Mouse (Mus musculus): Measurements from ENCODE around the gene B4galt4.
"Not testable (repeated sequence)": the region's sequence is repeated elsewhere in the genome, so short reads cannot be mapped to it uniquely, and the experiment has no call there.

B4galt4 gene

DNA sequence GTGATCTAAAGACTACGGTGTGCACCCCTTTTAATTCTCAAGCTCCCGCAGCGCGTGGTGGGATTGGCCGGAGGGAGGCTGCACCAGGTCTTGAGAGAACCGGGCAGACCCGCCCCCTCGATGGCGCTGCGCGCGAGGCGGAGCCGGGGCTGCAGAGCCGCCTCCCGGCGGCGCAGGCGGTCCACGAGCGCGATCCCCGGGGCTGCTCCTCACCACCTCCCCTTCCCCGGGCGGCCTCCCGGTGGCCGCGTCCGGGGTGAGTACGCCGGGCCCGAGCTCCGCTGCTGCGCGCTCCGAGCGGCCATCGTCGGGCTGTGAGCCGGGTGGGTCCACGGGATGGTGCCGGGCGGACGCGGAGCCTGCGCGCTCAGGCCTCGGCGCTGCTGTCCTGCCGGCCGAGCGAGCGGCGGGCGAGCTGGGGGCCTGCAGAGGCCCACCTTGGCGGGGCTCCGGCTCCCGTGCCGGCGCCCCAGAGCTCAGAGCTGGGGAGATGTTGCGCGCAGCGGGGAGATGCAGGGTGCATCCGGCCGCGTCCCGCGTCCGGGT, at the start of gene B4galt4:
Gene B4galt4, plus strand, starts transcription at position 152 of the 546 bp plus-strand sequence.
- DNase-seq (ENCODE audit: low read depth, low spot score): peak; percentile 74

GRCm38 (mm10) chr16:38694906-38695540, 47.0 kb upstream of the B4galt4 start:
- no peak for DNase-seq (ENCODE audit: low read depth, low spot score)

DNA sequence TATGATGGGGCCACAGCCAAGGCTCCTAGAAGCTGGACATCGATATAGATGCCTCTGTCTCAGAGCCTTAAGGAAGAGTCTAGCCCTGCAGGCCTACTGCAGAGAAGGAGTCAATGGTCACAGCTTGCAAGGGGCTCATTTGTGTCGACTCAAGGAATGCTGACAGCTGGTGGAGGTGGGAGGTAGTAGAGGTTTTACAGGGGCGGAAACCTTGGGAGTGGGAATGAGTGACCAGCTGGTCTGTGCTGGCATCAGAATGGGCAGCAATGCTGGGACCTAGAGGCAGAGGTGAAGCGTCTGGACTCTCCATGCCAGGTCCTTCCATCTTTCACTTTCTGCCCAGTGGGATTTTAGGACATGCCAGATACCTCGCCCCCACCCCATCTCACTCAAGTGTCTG, 46.5 kb upstream of the B4galt4 start:
- no peak for DNase-seq (ENCODE audit: low read depth, low spot score)

DNA sequence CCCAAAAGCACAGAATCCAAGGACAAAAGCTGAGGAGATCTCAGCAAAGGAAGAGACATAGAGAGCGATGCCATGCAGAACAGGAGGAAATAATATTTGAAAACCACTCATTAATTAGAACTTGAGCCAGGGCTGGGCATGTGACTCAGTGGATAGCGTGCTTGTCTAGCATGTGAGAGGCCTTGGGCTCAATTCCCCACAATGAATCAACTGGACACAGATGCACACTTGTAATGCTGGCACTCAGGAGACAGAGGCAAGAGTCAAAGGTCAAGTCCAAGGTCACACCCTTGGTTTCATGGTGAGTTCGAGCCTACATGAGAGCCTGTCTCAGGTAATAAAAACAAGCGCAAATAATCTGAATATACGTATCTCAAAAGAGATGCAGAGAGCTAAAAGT, 44.5 kb upstream of the B4galt4 start:
- no peak for DNase-seq (ENCODE audit: low read depth, low spot score)

- no peak for DNase-seq (ENCODE audit: low read depth, low spot score)
These were observed 41.5 kb upstream of the B4galt4 start for GRCm38 (mm10) chr16:38700392-38701162.

DNA sequence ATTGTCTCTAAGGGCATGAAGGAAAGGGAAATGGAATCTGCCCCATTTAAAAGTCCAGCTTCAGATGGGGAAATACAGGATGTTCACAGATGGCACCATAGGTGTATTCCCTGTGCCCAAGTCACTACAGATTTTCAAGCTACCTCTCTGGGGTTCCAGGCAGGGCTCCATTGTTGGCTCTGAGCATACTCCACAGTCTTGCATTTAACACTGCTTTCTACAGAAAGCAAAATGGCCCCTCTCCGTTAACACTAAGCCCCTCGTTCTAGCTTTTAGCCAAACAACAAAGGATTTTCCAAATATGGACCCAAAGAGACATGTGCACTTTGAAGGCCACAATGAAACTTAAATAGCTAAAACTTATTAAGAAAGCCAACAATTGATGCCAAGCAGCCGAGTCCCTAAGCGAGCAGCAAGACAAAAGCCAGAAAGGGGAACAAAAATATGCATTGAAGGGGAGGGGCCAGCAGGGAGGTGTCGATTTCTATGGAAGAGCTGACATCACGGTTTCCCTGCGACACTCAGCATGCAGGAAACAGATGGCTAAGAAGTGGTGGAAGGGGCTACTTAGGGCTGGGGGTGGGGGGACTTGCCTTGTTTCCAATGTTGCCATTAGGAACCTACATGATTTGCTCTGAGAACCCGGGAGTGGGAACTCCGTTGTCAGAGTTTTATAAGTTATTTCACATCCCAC, 40.4 kb upstream of the B4galt4 start:
- DNase-seq (ENCODE audit: low read depth, low spot score): peak; percentile 43

GRCm38 (mm10) chr16:38702316-38702715, 39.7 kb upstream of the B4galt4 start:
- no peak for DNase-seq (ENCODE audit: low read depth, low spot score)

- DNase-seq (ENCODE audit: low read depth, low spot score): no peak
These were observed 38.6 kb upstream of the B4galt4 start for GRCm38 (mm10) chr16:38703501-38703900.

- DNase-seq (ENCODE audit: low read depth, low spot score): no peak
These were observed 36.4 kb upstream of the B4galt4 start for GRCm38 (mm10) chr16:38705531-38706281.

GRCm38 (mm10) chr16:38706782-38707181, 35.3 kb upstream of the B4galt4 start:
- no peak for DNase-seq (ENCODE audit: low read depth, low spot score)

DNA sequence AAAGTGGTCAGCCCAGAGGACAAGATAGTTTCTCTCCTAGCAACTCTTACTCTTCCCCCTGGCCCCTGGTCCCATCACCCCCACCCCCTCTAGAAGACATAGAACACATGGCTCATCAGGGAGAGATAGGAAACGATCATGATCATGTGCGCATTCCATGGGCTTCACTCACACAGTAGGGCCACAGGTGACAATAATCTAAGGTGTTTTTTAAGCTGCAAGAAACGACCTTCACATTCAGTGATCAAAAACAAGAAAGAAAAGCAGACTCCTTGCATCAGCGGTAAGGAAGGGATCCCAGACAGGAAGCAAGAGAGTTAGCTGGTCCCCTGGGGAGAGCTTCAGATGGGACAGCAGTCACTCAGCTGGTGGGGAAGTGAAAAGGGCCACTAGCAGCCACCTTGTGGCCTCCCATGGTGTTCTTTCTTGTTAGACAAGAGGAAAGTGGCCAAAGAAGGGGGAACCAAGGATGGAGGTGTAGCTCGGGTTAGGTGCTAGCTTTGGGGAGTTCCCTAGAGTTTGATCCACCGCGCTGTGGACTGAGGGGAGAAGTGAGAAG, 33.0 kb upstream of the B4galt4 start:
- DNase-seq (ENCODE audit: low read depth, low spot score): no peak

DNA sequence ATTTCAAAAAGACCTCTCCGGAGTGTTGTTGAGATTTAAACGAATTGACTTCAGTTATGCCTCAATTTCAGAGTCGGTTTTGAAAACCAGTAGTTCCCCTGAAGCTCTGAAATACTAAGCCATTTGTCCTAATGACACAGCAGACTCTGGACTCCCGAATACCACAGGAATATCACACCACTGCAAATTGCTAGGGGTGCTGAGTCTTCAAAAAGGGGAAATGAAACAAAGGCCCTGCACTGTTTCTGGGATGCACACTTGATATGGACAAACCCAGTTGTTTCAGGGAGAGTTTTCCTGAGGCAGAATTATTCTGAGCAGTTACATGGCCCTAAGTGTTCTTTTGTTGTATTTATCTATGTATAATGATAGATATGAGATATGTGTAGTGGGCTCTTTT, 30.8 kb upstream of the B4galt4 start:
- no peak for DNase-seq (ENCODE audit: low read depth, low spot score)

DNA sequence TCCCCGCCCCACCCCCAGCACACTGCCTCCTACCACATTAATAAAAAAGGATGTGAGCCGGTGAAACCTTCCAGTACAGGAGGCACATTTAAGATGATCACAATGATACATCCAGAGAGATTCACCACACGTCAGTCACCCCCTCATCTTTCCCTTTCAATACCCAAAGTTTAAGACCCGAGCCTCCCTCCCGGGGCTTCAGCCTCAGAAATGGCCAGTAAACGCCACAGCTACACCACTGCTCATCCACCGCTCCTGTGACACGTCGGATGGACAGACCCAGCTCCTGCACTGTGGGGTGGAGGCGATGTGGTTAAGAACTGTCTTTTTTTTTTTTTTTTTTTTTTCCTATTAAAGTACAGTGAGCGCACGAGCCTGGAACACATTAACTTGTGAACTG, 30.0 kb upstream of the B4galt4 start:
- no peak for DNase-seq (ENCODE audit: low read depth, low spot score)

GRCm38 (mm10) chr16:38712581-38713403, 29.3 kb upstream of the B4galt4 start, which contains the start of gene Arhgap31:
TSS of gene Arhgap31 (minus strand) at chr16:38713274.
- peak; percentile 73 for DNase-seq (ENCODE audit: low read depth, low spot score)

DNA sequence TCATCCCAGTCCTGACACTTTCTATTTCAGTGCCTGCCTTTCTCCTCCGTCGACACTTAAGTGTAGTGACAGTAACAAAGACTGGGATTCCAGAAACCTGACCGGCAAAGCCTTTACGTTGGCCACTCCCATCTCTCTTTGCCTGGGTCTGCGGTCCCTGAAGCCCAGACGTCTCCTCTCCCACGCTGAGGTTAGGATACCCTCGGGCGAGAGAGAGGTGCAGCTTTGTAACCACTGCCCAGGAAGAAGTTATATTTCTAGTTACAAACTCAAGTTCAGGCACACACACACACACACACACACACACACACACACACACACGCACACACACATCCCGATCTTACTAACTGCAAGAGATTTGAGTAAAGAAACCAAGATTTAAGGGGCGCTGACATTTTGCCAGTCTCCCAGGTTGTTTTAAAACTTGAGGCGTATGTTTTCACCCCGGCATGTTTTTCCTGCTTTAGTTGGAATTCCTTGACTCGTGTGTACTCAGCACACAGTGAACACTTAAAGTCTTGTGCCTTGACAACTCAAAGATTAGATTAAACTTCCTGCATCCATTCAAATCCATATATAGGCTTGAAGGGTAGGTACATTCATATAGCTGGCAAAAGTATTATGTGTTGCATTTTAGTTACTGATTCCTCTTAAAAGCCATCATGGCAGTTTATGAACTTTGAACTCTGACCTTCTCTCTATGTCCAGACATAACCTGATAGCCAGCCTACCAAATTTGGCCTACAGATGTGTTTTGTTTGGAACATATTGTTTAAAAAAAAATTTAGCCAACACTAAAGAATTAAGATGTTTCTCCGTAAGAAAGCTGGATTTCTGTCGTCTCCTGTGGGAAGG, 28.4 kb upstream of the B4galt4 start:
- no peak for DNase-seq (ENCODE audit: low read depth, low spot score)

DNA sequence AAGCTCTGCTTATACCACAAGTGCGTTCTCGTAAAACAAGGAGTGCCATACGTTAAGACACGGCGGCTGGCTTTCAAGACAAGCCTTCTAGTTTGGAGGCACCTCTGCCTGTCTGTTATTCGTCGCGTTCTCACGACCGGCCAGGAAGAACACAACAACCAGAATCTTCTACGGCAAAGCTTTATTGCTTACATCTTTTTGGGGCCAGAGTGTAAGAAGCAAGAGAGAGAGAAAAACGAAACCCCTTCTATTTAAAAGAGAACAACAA, 27.9 kb upstream of the B4galt4 start:
- not testable (repeated sequence) for DNase-seq (ENCODE audit: low read depth, low spot score)

GRCm38 (mm10) chr16:38721377-38721776, 20.7 kb upstream of the B4galt4 start:
- no peak for DNase-seq (ENCODE audit: low read depth, low spot score)

DNA sequence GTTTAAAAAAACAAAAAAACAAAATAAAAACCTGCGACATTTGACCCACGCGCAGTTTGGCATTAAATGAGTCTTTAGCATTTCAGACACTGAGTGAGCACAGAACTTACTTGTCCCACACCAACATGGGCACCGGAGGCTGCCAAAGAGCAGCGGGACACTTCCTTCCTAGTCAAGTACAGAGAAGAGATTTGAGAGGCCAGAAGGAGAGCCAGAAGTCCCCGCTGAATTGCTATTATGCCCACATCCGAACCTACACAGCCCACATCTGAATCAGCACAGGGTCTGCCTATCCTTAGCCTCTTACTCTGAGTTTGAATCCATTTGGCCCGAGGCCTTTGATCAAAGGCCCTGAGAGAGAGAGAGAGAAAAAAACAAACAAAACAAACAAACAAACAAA, 17.8 kb upstream of the B4galt4 start:
- no peak for DNase-seq (ENCODE audit: low read depth, low spot score)

DNA sequence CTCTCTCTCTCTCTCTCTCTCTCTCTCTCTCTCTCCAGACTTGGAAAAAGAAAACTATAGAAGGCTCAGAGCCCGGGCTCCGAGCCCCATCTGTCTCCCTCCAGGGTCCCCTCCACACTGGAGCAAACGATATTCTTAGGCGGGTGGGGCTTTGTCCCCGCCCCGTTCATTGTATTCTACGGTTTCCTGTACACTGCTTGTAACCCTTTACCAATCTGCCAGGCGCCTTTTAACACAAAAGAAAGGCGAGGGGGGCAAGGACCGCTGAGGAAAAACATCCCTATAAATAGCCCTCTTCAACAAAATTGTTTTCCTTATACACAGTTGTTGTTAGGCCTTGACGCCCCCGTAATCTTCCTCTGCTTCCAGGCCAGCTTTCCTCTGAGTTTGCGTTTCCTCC, 17.1 kb upstream of the B4galt4 start:
- no peak for DNase-seq (ENCODE audit: low read depth, low spot score)
